Mouse (Mus musculus): Measurements from ENCODE around the gene Lama1. TPM values are rescaled to one million over a fixed set of nuclear protein-coding genes. Genes with fewer than 3 reads are reported as not detected.

Gene Lama1
- polyA plus RNA-seq, 1 experiment from 2014 or later = 0.76 TPM

- no peaks in the 10 kb centered on the region for H3K4me1 ChIP-seq (replicated peaks; ENCODE audit: control insufficient read depth, insufficient read depth)
- no peaks in the 10 kb centered on the region for H3K36me3 ChIP-seq (ENCODE audit: control insufficient read depth, insufficient read depth, low read length)
- H3K27ac ChIP-seq (replicated peaks) = no peak overlapping the region
- H3K9me3 ChIP-seq (ENCODE audit: control insufficient read depth, low read length) = no peaks in the 10 kb centered on the region
- no peak for TF ChIP-seq CTCF (IDR thresholded peaks at IDR 0.05; ENCODE audit: low read depth)
- no peak for TF ChIP-seq EP300 (optimal IDR thresholded peaks at IDR 0.05)
- no peaks in the 10 kb centered on the region for H3K27me3 ChIP-seq (ENCODE audit: control insufficient read depth, insufficient read depth, low read length)
- ATAC-seq (ENCODE audit: low FRiP score, low TSS enrichment) (no peak), DNase-seq (ENCODE audit: low spot score) (no peak)
- H3K9ac ChIP-seq (ENCODE audit: low read length) = no peak overlapping the region
- H3K4me3 ChIP-seq (ENCODE audit: low read depth, low read length) = no peak overlapping the region
- 60% methylated on average over 13 of the region's 13 CpGs for WGBS
- no peak overlapping the region for H3K4me2 ChIP-seq (replicated peaks; ENCODE audit: low read depth)
These were observed 10.8 kb downstream of the Lama1 start for GRCm38 (mm10) chr17:67707793-67708364.

- ATAC-seq (ENCODE audit: low FRiP score, low TSS enrichment) = no peak
- TF ChIP-seq CTCF (IDR thresholded peaks at IDR 0.05; ENCODE audit: low read depth) = no peak
- TF ChIP-seq EP300 (optimal IDR thresholded peaks at IDR 0.05) = no peak
These were observed 13.3 kb downstream of the Lama1 start for GRCm38 (mm10) chr17:67710377-67710781.

GRCm38 (mm10) chr17:67711361-67711760 lies 14.3 kb downstream of the Lama1 start:
- DNase-seq (ENCODE audit: low spot score) = no peak
- Histone ChIP-seq H3K36me3 (ENCODE audit: control insufficient read depth, insufficient read depth, low read length) (no peaks in the 10 kb centered on the region), H3K4me3 (ENCODE audit: low read depth, low read length) (no peak overlapping the region), H3K27ac (replicated peaks) (no peak overlapping the region), H3K4me2 (replicated peaks; ENCODE audit: low read depth) (no peak overlapping the region), H3K27me3 (ENCODE audit: control insufficient read depth, insufficient read depth, low read length) (no peaks in the 10 kb centered on the region), H3K4me1 (replicated peaks; ENCODE audit: control insufficient read depth, insufficient read depth) (no peaks in the 10 kb centered on the region), H3K9ac (ENCODE audit: low read length) (no peak overlapping the region), H3K9me3 (ENCODE audit: control insufficient read depth, low read length) (no peaks in the 10 kb centered on the region)
- no peak for TF ChIP-seq CTCF (IDR thresholded peaks at IDR 0.05; ENCODE audit: low read depth)
- TF ChIP-seq EP300 (optimal IDR thresholded peaks at IDR 0.05) = no peak
- 34% methylated on average over 4 of the region's 4 CpGs for WGBS
- ATAC-seq (ENCODE audit: low FRiP score, low TSS enrichment) = no peak

More at GRCm38 (mm10) chr17:67710377-67710781, 13.3 kb downstream of the Lama1 start:
- 58% methylated on average over 6 of the region's 6 CpGs for WGBS
- no peaks in the 10 kb centered on the region for H3K9me3 ChIP-seq (ENCODE audit: control insufficient read depth, low read length)
- no peak overlapping the region for H3K9ac ChIP-seq (ENCODE audit: low read length)
- H3K4me1 ChIP-seq (replicated peaks; ENCODE audit: control insufficient read depth, insufficient read depth) = no peaks in the 10 kb centered on the region
- H3K4me3 ChIP-seq (ENCODE audit: low read depth, low read length) = no peak overlapping the region
- no peak overlapping the region for H3K4me2 ChIP-seq (replicated peaks; ENCODE audit: low read depth)
- H3K27me3 ChIP-seq (ENCODE audit: control insufficient read depth, insufficient read depth, low read length) = no peaks in the 10 kb centered on the region
- H3K36me3 ChIP-seq (ENCODE audit: control insufficient read depth, insufficient read depth, low read length) = no peaks in the 10 kb centered on the region
- no peak overlapping the region for H3K27ac ChIP-seq (replicated peaks)
- no peak for DNase-seq (ENCODE audit: low spot score)

GRCm38 (mm10) chr17:67712929-67713328 lies 15.9 kb downstream of the Lama1 start:
- H3K36me3 ChIP-seq (ENCODE audit: control insufficient read depth, insufficient read depth, low read length) = no peaks in the 10 kb centered on the region
- no peak overlapping the region for H3K4me2 ChIP-seq (replicated peaks; ENCODE audit: low read depth)
- ATAC-seq (ENCODE audit: low FRiP score, low TSS enrichment) (no peak), DNase-seq (ENCODE audit: low spot score) (no peak)
- H3K4me3 ChIP-seq (ENCODE audit: low read depth, low read length) = no peak overlapping the region
- H3K9ac ChIP-seq (ENCODE audit: low read length) = no peak overlapping the region
- WGBS = 70% methylated on average over 7 of the region's 7 CpGs
- H3K27me3 ChIP-seq (ENCODE audit: control insufficient read depth, insufficient read depth, low read length) = no peaks in the 10 kb centered on the region
- H3K27ac ChIP-seq (replicated peaks) = no peak overlapping the region
- no peaks in the 10 kb centered on the region for H3K4me1 ChIP-seq (replicated peaks; ENCODE audit: control insufficient read depth, insufficient read depth)
- no peaks in the 10 kb centered on the region for H3K9me3 ChIP-seq (ENCODE audit: control insufficient read depth, low read length)
- TF ChIP-seq CTCF (IDR thresholded peaks at IDR 0.05; ENCODE audit: low read depth) (no peak), EP300 (optimal IDR thresholded peaks at IDR 0.05) (no peak)

- H3K36me3 ChIP-seq (ENCODE audit: control insufficient read depth, insufficient read depth, low read length) = no peaks in the 10 kb centered on the region
- H3K9me3 ChIP-seq (ENCODE audit: control insufficient read depth, low read length) = no peaks in the 10 kb centered on the region
- 58% methylated on average over 19 of the region's 19 CpGs for WGBS
- ATAC-seq (ENCODE audit: low FRiP score, low TSS enrichment) (no peak), DNase-seq (ENCODE audit: low spot score) (no peak)
- TF ChIP-seq CTCF (IDR thresholded peaks at IDR 0.05; ENCODE audit: low read depth) (no peak), EP300 (optimal IDR thresholded peaks at IDR 0.05) (no peak)
- H3K27ac ChIP-seq (replicated peaks) = no peak overlapping the region
- H3K4me1 ChIP-seq (replicated peaks; ENCODE audit: control insufficient read depth, insufficient read depth) = no peaks in the 10 kb centered on the region
- no peak overlapping the region for H3K4me2 ChIP-seq (replicated peaks; ENCODE audit: low read depth)
- H3K4me3 ChIP-seq (ENCODE audit: low read depth, low read length) = no peak overlapping the region
- no peak overlapping the region for H3K9ac ChIP-seq (ENCODE audit: low read length)
- H3K27me3 ChIP-seq (ENCODE audit: control insufficient read depth, insufficient read depth, low read length) = no peaks in the 10 kb centered on the region
These were observed 18.4 kb downstream of the Lama1 start for GRCm38 (mm10) chr17:67715466-67715865.

- H3K4me1 ChIP-seq (replicated peaks; ENCODE audit: control insufficient read depth, insufficient read depth) = no peaks in the 10 kb centered on the region
- no peaks in the 10 kb centered on the region for H3K36me3 ChIP-seq (ENCODE audit: control insufficient read depth, insufficient read depth, low read length)
- no peak overlapping the region for H3K4me3 ChIP-seq (ENCODE audit: low read depth, low read length)
- 71% methylated on average over 7 of the region's 7 CpGs for WGBS
- no peak overlapping the region for H3K4me2 ChIP-seq (replicated peaks; ENCODE audit: low read depth)
- no peak for ATAC-seq (ENCODE audit: low FRiP score, low TSS enrichment)
- no peak overlapping the region for H3K27ac ChIP-seq (replicated peaks)
- H3K9me3 ChIP-seq (ENCODE audit: control insufficient read depth, low read length) = no peaks in the 10 kb centered on the region
- no peak for DNase-seq (ENCODE audit: low spot score)
- H3K9ac ChIP-seq (ENCODE audit: low read length) = no peak overlapping the region
- H3K27me3 ChIP-seq (ENCODE audit: control insufficient read depth, insufficient read depth, low read length) = no peaks in the 10 kb centered on the region
- TF ChIP-seq EP300 (optimal IDR thresholded peaks at IDR 0.05) = no peak
- no peak for TF ChIP-seq CTCF (IDR thresholded peaks at IDR 0.05; ENCODE audit: low read depth)
These were observed 25.0 kb downstream of the Lama1 start for GRCm38 (mm10) chr17:67722055-67722454.
